Mouse (Mus musculus): ENCODE measurements around the gene Tet2. TPM values are rescaled to one million over a fixed set of nuclear protein-coding genes. Genes with fewer than 3 reads are reported as not detected.
A peak's percentile ranks its signal among the peaks of the same experiment; 100 is the strongest.
"Not testable (repeated sequence)": the region's sequence is repeated elsewhere in the genome, so short reads cannot be mapped to it uniquely, and the experiment has no call there.

The Tet2 gene
- total RNA-seq (2015), result 62.8 and 68.7 TPM in 2 replicates
- 68.7 and 85.7 TPM in 2 replicates for total RNA-seq (2017)

DNA sequence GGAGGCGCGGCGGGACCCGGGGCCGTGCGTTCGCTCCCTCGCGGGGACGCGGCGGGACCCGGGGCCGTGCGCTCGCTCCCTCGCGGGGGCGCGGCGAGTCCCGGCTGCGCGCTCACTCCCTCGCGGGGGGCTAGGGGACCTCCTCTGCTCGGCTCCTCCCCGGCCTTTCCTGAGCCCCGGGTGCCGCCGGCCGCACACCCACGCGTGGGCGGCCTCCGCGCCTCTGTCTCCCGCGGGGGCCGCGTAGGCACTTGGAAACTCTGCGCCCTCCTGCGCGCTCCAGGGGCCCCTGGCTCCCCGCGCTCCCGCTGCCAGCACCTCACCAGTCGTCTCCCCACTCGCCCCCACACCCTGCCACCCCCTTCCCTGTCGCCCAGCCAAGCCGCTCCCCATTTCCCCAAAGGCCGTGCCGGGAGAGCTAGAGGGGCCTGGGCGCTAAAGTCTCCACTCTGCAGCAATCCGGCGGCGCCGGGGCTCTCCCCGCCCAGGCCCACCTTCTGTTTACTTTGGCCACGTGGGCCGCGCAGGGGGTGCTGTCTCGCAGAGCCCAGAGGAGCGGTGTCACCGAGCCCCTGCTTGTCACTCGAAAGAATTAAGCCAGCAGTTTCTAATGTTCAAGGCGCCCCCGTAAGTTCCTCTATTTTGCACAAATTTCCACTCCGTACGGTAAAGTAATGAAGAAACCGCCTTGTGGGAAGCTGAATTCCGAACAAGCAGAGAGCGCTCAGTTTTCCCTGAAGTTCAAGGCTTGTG is at the start of gene Tet2:
TSS of gene Tet2 (minus strand) at position 589 of the 753 bp plus-strand sequence.
- ATAC-seq (ENCODE audit: poor library complexity, severe bottlenecking), result peak; percentile 41

DNA sequence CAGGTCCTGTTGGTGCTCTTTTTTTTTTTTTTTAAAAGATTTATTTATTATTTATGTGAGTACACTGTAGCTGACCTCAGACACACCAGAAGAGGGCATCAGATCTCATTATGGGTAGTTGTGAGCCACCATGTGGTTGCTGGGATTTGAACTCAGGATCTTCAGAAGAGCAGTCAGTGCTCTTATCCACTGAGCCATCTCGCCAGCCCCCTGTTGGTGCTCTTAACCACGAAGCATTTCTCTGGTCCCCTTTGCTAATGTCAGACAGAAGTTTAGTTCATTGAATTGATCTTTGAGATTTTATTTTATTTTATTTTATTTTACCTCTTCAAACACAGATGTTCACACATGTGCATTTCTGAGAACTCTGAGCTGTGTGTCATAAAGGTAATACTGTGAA is 48.1 kb upstream of the Tet2 start:
- ATAC-seq (ENCODE audit: poor library complexity, severe bottlenecking), result not testable (repeated sequence)

DNA sequence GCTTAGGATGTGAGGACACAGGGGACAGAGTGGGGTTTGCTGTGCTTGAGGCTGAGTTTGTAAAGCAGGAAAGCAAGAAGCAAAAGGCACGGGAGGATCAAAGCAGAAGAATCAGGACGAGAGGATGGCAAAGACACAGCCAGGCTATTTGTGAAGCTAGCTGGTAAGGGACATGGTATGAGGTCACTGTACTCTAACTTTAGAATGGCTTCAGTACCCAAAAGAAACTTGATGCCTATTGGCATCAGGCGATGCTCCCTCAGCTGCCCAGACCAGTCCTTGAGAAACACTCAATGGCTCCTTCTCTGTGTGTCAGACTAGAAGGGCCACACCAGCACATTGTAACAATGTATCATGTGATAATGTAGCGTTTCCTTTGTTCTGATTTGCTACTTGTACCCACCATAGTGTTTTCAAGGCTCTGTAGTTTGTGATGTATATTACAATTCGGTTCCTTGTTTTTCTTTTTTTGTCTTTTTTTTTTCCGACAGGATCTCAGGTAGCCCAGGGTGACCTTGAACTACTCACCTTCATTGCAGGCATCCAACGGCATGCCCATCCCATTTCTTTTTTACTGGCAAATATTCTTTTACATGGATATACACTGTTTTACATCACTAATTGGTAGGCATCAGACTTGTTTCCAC is 45.7 kb upstream of the Tet2 start:
- ATAC-seq (ENCODE audit: poor library complexity, severe bottlenecking), result no peak

DNA sequence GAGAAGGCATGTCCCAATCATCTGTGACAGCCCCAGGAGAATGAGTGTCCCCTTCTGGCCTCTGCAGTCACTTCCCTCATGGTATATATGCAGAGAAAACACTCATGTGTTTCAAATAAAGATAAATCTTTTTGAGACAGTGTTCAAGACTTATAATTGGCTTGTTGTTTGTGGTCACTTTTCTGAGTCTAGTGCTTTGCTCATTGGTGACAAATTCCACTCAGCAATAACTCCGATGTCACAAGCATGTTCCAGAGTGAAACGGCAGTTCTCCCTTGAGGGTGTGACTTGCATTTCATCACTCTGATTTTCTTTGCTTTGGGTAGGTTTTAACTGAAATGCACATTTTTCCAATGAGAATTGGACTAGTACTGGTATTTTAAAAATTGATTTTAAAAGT is 40.1 kb upstream of the Tet2 start:
- peak; percentile 67 for ATAC-seq (ENCODE audit: poor library complexity, severe bottlenecking)

DNA sequence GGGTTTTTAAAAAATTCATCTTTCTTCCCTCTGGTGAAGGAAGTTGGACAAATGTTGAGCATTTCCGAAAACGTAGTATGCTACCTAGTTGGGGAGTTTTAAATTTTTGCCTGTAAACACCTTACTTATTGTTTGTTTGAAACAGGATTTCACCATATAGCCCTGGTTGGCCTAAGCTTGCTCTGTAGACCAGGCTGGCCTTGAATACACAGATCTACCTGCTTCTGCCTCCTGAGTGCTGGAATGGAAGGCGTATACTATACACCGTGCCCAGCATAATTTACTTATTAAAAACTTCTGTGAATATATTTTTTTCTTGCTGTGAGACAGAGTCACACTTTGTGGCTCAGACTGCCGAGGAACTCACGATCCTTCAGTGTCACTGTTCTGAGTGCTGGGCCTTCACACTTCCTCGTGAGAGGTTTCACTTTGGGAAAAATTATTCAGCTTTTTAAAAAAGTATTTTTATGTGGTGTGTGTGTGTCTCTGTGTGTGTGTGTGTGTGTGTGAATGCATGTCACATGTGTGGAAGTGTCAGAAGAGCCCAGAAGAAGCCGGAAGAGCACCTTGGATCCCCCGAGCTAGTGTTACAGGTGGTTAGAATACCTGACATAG is 38.6 kb upstream of the Tet2 start:
- ATAC-seq (ENCODE audit: poor library complexity, severe bottlenecking), result peak; percentile 39

DNA sequence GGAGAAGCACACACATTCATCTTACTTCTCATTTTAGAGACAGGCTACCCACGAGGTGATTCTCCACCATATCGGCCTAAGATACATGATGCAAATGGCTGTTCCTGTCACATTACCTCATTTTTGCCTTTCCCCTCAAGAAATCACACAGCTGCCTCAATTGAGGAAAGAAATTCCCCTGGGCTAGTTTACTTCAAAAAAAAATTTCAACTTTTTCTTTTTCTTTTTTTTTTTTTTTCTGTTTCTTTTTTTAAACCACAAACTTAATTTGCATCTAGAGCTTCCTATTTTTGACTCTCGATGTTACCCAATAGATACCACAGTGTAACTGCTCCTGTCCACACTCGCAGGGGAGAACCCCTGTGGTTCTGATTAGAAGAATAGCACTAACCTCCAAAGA is 38.0 kb upstream of the Tet2 start:
- peak; percentile 73 for ATAC-seq (ENCODE audit: poor library complexity, severe bottlenecking)

DNA sequence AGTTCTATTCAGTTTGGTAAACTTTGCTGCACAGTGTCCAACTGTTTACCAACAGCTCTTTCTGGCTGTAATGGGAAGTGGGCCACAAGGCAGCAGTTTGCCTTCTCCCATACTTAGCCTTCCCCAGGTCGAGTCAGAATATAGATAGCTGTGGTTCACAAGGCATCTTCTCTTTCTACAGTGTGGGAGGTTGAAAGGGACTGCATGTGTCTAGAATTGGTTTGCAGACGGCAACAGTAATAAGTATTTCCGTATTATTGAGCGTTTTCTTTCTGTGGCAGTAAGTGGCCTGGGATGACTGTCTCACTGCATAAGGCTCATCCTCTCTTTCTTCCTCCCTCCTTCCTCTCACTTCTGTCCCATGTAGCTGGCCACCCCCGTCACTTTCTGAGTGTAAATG is 37.2 kb upstream of the Tet2 start:
- no peak for ATAC-seq (ENCODE audit: poor library complexity, severe bottlenecking)

DNA sequence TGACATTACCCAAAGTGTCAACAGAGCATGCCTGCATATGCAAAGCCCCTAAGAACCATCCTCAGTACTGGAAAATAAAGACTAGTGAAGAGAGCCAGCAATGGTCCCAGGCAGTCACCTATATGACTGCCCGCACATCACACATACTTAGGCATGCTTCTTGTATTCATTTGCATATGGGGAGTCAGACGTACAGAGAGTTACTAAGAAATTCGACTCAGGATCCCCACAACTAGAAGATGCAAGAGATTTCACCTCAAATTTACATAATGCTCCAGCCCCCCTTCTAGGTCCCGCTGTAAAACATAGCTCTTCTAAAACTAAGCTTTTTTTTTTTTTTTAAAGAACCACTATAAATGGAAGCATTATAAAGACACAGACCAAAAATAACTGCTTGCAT is 36.6 kb upstream of the Tet2 start:
- ATAC-seq (ENCODE audit: poor library complexity, severe bottlenecking), result no peak

DNA sequence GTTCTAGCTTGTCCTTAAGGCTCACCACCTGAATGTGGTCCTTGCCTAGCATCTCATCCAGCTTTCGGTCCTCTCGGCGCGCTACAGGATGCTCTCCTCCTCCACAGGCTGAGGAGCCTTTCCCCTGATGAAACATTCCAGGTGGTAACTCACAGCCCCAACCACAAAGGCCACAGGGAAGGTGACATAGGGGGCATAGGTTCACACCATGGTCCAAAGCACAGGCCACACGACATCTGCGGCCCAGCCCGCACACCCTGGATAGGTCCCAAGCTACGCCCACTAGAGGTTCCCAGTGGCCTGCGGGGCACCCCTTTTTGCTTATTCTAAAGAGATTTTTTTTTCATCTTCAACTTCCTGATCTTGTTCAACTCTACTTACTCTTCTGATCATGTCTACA is 34.7 kb upstream of the Tet2 start:
- ATAC-seq (ENCODE audit: poor library complexity, severe bottlenecking), result no peak

DNA sequence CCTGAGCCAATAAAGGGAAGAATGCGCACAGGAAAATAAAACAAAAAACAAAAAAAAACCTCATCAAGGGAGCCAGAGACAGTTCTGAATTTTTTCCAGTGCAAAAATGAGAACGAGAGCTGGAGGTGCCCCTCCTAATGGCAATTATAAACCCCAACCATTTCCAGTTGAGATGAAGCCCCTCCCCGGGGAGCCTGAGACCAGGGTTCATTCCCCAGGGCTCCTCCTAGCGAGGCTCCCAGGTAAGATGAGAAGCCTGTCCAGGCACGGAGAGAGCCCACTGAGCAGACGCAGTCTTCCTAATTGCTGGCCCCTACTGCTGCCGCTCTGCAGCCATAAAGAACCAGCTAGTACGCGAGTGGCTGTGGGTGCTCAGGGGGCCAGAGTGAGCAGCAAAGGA is 34.2 kb upstream of the Tet2 start:
- no peak for ATAC-seq (ENCODE audit: poor library complexity, severe bottlenecking)

DNA sequence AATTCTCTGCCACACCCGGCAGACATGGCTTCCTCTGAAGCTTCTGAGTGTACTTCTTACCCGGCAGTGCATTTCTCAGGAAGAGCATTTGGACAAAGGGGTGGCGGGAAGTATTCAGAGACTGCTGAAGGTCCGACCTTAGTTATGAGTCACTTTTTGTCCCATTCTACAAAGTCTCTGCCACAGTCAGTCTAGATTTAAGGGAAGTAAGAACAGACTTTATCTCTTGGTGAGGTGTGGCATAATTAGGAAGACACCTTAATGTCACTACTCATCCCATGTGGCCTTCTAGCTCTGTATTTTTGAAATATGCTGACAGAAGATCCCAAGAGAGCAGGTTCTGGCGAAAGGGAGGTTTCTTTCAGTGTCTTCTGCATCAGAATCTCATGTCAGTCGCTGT is 30.0 kb upstream of the Tet2 start:
- ATAC-seq (ENCODE audit: poor library complexity, severe bottlenecking), result peak; percentile 56

DNA sequence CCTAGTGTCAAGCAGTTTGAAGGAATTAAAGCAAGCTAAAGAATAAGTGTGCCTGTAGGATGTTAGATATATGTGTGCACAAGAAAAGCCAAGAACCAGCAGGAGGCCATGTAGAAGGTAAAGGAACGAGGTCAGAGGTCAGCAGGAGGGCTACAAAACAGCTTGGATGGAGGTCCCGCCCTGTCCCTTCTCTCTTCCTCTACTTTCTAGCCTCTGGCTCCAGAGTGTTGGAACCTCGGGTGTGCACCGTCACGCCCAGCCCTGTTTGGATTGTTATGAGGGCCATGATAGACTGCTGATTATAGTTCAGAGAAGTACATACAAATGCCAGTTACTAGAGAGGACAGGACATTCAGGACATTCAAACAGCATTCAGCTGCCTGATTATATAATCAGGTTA is 27.0 kb upstream of the Tet2 start:
- ATAC-seq (ENCODE audit: poor library complexity, severe bottlenecking), result 0 out of 2 replicates have a peak, but pooled peaks have one; percentile 15

DNA sequence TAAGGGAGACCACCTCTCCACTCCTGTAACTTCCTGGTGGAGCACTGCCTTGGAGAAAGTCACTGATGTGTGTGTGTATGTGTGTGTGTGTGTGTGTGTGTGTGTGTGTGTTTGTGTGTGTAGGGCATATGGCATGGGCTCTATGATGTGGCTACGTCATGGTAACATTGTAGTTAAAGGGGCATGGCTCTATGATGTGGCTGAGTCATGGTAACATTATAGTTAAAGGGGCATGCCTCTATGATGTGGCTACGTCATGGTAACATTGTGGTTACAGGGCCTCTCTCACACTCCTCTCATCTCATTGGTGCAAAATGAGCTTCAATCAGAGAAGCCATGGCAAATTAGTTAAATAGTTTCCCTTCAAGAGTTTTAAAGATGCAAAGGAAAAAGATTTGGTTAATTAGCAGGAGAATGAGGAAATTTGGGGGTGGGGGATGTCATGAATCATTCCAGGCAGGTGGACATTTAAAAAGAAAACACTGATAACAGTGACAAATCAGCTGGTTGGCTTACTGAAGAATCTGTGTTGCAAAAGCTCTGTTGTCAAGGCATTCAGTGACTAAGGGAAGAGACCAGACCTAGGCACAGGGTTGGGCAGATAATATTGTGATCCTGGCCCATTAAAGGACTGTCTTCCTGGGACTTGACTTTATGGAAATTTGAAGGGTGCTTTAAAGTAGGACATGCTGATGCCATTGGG is 18.7 kb upstream of the Tet2 start:
- ATAC-seq (ENCODE audit: poor library complexity, severe bottlenecking), result peak; percentile 51

DNA sequence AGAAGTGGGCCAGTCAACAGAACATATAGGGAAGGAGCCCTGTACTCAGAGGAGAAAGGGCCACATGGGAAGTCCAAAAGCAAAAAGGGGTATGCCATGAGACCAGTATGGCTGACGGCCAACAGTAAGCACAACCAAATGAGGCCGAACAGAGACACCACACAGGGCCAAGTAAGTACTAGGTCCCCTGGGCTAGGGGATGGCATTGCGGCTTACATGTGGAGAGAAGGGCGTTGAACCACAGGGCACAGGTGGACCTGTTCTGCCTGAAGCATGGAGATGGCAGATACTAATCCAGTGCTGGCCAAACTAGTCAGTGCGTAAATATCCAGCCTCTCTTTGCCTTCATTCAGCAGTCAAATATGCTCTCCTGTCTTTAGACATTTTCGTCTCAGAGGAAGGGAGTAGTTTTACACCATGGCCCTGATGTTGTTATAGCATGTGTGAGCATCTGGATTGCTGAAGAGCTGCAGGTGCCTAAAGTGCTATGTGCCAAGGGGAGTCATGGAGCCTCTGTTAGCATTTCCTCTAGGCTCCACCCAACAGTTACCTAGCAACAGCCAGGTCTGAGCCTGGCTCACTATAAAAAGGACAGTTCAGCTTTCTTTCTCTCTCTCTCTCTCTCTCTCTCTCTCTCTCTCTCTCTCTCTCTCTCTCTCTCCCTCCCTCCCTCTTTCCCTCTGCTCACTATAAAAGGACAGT is 14.6 kb upstream of the Tet2 start:
- no peak for ATAC-seq (ENCODE audit: poor library complexity, severe bottlenecking)

DNA sequence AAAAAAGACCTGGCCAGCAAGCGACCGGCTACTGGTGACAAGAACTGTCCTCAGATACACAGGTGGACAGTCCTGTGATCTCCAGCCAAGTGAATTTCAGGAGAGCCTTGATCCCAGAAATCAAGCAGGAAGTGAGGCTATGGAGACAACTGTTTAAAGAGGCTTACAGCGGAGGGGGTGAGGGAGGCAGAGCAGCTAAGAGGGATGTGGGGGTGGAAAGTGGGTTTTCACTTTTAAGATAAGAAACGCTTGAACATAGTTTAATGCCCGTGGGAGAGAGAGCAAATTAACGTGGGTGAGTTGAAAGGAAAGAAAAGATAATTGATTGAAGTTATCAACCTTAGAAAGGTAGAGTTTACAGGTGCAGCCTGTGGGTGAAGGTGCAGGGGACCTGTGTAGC is 12.7 kb upstream of the Tet2 start:
- ATAC-seq (ENCODE audit: poor library complexity, severe bottlenecking), result no peak

DNA sequence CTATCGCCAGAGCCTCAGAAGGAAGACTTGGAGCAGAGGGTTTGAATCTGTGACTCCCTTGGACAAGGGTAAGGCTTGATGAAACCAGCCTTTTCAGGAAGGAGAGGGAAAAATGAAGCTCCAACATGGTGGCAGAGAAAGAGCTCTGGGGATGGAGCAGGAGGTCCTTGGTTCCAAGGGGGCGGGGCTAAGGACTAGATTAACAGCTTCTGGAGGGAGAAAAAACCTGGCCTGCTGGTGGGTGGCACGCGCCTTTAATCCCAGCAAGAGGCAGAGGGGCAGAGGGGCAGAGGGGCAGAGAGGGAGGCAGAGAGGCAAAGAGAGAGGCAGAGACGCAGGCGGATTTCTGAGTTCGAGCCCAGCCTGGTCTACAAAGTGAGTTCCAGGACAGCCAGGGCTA is 12.2 kb upstream of the Tet2 start:
- ATAC-seq (ENCODE audit: poor library complexity, severe bottlenecking), result no peak

DNA sequence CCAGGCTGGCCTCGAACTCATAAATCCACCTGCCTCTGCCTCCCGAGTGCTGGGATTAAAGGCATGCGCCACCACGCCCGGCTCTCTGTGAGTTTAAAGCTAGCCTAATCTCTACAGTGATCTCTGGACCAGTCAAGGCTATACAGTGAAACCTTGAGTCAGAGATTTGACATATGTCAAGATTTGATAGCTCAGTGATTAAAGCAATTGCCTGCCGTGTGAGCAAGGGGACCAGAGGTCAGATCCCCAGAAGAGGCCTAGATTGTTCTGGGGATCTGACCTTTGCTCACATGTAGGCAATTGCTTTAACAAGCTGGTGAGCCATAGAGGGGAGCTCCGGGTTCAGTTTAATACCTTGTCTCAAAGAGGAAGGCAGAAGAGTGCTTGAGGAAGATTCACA is 10.4 kb upstream of the Tet2 start:
- ATAC-seq (ENCODE audit: poor library complexity, severe bottlenecking), result no peak

DNA sequence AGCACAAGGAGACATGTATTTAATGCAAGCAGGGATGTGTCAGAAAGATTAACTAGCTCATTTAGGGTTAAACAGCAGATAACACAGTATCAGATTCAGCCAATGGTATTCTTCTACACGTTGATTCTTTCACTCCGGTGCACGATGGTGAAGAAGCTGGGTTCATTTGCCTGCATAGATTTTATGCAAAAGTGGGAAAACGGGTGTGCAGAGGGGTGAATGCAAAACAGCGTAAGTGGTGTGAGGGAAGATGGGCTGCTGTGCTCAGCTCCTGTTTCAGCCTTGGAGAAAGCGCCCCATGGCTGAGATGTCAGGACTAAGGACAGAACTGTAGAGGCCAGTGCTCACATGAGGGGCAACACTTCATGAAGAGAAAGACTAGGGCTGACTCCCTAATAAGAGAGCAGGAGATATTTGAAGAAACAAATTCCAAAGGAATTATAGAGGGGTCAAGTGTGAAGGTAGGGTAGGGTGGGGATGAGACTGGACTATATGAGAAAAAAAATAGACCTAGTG is 9.7 kb upstream of the Tet2 start:
- no peak for ATAC-seq (ENCODE audit: poor library complexity, severe bottlenecking)

DNA sequence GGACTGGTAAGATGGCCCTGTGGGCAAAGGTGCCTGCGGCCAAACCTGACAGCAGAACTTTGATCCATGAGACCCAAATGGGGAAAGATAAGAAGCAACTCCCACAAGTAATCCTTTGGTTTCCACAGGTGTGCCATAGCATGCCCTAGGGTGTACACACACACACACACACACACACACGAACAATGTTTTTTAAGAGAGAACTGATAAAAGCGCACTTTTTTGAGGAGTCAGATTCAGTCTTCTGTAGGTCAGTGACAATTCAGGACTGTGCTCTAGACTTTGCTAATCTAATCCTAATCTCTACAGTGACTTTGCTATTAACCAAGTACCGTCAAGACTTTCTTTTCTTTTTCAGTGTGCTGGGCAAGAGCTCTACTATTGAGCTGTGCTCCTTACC is 9.2 kb upstream of the Tet2 start:
- no peak for ATAC-seq (ENCODE audit: poor library complexity, severe bottlenecking)

DNA sequence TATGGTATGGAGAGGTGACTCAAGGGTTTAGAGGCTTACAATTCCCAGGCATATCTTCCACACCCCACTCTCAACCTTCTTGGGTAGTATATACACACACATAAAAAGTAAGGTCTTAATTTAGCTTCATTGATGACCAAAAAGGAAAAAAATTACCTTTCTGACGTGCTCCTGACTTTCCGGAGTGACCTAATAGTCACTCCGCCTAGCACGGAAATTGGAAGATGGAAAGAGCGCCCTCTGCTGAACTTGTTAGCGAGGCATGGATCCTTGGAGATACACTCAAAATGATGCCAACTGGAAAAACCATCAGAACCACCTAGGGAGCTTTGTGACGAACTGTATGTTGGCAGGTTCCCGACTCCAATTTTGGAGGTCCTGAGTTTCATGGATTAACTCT is 7.0 kb upstream of the Tet2 start:
- ATAC-seq (ENCODE audit: poor library complexity, severe bottlenecking), result no peak
